In the genomic region with DNA sequence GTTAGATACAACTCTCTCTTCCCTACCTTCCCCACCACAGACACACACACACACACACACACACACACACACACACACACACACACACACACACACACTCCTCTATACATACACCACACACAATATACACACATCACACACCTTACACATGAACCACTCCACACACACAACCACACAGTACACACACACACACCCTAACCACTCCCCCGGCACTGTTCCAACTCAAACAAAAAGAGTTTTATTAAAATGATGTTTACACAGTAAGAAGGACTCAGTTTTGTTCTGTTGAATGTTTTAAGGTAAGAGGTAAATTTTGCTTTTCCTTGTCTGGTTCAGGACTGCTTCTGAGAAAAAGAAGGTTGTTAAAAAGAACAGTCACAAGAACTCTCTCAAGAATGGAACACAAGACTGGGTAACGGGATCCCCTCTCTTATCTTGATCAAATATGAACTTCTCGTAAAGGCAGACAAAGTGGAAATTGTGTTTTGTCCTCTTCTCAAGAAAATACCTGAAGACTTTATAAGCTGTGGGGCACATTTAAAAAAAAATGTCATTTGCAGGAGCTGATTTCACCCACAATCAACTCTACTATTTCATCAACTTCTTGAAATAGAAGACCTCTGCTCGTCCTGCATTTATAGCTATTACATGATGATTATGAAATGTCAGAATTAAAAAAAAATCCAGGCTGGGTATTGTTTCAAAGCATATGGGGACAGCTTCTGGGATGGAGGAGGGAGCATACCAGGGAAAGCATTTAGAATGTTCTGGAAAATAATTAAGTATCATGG, we compare ENCODE assay signal across 12 mouse cellular contexts. TPM values are rescaled to one million over a fixed set of nuclear protein-coding genes. Genes with fewer than 3 reads are reported as not detected.
DNase-seq lines count a peak whose midpoint lies in the region; ATAC-seq and TF ChIP-seq lines count a peak whose summit lies in the region.
"Had no signal": no experiment of that assay in that cellular context is flagged by ENCODE, and none has a peak within 500 bp of the region (broad histone marks: within the 10 kb centered on the region; RNA-seq: fewer than 3 reads in every experiment).

No protein-coding gene starts in this region.

- H3K79me2 ChIP-seq in CH12.LX (replicated peaks; ENCODE audit: control insufficient read depth, extremely low read depth, insufficient read depth, poor library complexity, severe bottlenecking): peaks cover 3% of the 10 kb centered on the region

- peaks cover 13 to 53% of the 10 kb centered on the region in 2 experiments; a peak in 3 of 4 replicates for H3K4me1 ChIP-seq in CH12.LX (ENCODE audit: control insufficient read depth in 1 of 2, insufficient read depth in 2 of 2)

- no peak for TF ChIP-seq RAD21 in CH12.LX (IDR thresholded peaks at IDR 0.05; ENCODE audit: low read depth, low read length)

- in situ Hi-C loops in CH12.LX (cut with MboI; ENCODE audit: low pct_ligation_motif_present, low pct_unique_long_range_greater_than_20kb, low sequenced_read_pairs): no loop called here

- no peak for ATAC-seq in erythroblast, adult 5-6 weeks (replicated peaks; ENCODE audit: low FRiP score, poor library complexity, severe bottlenecking)

- H3K27me3 ChIP-seq in CH12.LX (replicated peaks): no peaks in the 10 kb centered on the region

- TF ChIP-seq POLR2A in CH12.LX (IDR thresholded peaks at IDR 0.05; ENCODE audit: low read depth, low read length): no peak

- no peak for DNase-seq in layer of hippocampus, adult 2 months (ENCODE audit: low spot score in 2 of 2)
- no peak for DNase-seq in layer of hippocampus, postnatal 36 days
- DNase-seq in CH12.LX (ENCODE audit: extremely low read depth): no peak
- DNase-seq in induced T-regulatory cell, adult 2 months (ENCODE audit: low read depth): peak; percentile 78
- DNase-seq in naive thymus-derived CD4-positive, alpha-beta T cell, adult 2 months (ENCODE audit: low read depth): peak; percentile 39
- no peak for DNase-seq in natural killer cell, adult 2 months (ENCODE audit: low spot score in 2 of 2)
- DNase-seq: cerebellum, postnatal 14 days; right cerebral cortex, postnatal 25 days; thymus, adult 18-20 months had no signal

- no peaks in the 10 kb centered on the region for H3K9me3 ChIP-seq in CH12.LX (replicated peaks; ENCODE audit: low read length)
- H3K9me3 ChIP-seq: hindbrain, embryonic 10.5 days had no signal

- H3K4me3 ChIP-seq in layer of hippocampus, adult 2 months: no peak overlapping the region
- no peak overlapping the region for H3K4me3 ChIP-seq in CH12.LX (replicated peaks in 1 of 3; ENCODE audit: low read depth in 2 of 3, low read length in 2 of 3, poor library complexity in 1 of 3)
- H3K4me3 ChIP-seq: hindbrain, embryonic 10.5 days had no signal

- peaks cover 2 to 5% of the 10 kb centered on the region in 2 experiments for H3K36me3 ChIP-seq in CH12.LX (replicated peaks in 1 of 2; ENCODE audit: control insufficient read depth in 1 of 2, insufficient read depth in 1 of 2, low read length in 1 of 2)

- peak overlapping the region; percentile 67 for H3K27ac ChIP-seq in layer of hippocampus, adult 2 months
- peak overlapping the region; percentile 84 for H3K27ac ChIP-seq in CH12.LX (ENCODE audit: insufficient read depth, low read depth)

- TF ChIP-seq CTCF in layer of hippocampus, adult 2 months (conservative IDR thresholded peaks at IDR 0.05): no peak
- TF ChIP-seq CTCF in CH12.LX (conservative IDR thresholded peaks at IDR 0.05 in 1 of 2, IDR thresholded peaks at IDR 0.05 in 1 of 2; ENCODE audit: low read depth in 2 of 2, low read length in 2 of 2): no peak

- H3K9ac ChIP-seq in CH12.LX (ENCODE audit: insufficient read depth, low read depth): peak overlapping the region; percentile 84

- dilution Hi-C loops in CH12.LX (cut with MboI; ENCODE audit: extremely low pct_ligation_motif_present, extremely low pct_unique_long_range_greater_than_20kb, low sequenced_read_pairs): no loop called here

- TF ChIP-seq EP300 in CH12.LX (IDR thresholded peaks at IDR 0.05; ENCODE audit: low read length): no peak

- H3K4me2 ChIP-seq in CH12.LX (ENCODE audit: insufficient read depth, low read depth, poor library complexity, severe bottlenecking): peak overlapping the region; percentile 51
- H3K4me2 ChIP-seq: midbrain, embryonic 11.5 days had no signal

TF ChIP-seq in CH12.LX, 34 proteins besides CTCF, POLR2A, EP300 and RAD21:
- TF ChIP-seq NRF1 (IDR thresholded peaks at IDR 0.05; ENCODE audit: low read depth, low read length) (no peak), ELF1 (IDR thresholded peaks at IDR 0.05; ENCODE audit: low read depth, low read length) (no peak), SMC3 (IDR thresholded peaks at IDR 0.05; ENCODE audit: low read depth, low read length) (no peak), CHD2 (IDR thresholded peaks at IDR 0.05; ENCODE audit: low read length) (no peak), BHLHE40 (IDR thresholded peaks at IDR 0.05; ENCODE audit: low read depth, low read length) (no peak), MAFK (IDR thresholded peaks at IDR 0.05; ENCODE audit: insufficient replicate concordance, low read length) (no peak), USF2 (conservative IDR thresholded peaks at IDR 0.05; ENCODE audit: low read depth, low read length) (no peak), HCFC1 (IDR thresholded peaks at IDR 0.05; ENCODE audit: low read depth, low read length) (no peak), ZMIZ1 (IDR thresholded peaks at IDR 0.05; ENCODE audit: low read depth, low read length) (no peak), SIN3A (IDR thresholded peaks at IDR 0.05; ENCODE audit: low read length) (no peak), KAT2A (IDR thresholded peaks at IDR 0.05; ENCODE audit: insufficient replicate concordance, low read length) (no peak), ZC3H11A (IDR thresholded peaks at IDR 0.05; ENCODE audit: low read depth, low read length) (no peak)

RNA-seq across cellular contexts. Expression of a gene that starts 30.9 kb away (rescaled TPM):
- total RNA-seq in layer of hippocampus, adult 2 months (2021): 10 to 100 TPM; 25.5 to 27.2 TPM
- total RNA-seq in layer of hippocampus, postnatal 36 days (2021): 10 to 100 TPM; 24.0 to 27.5 TPM
- total RNA-seq in CH12.LX (2012; rRNA removed) (1.2 and 1.8 TPM in 2 replicates), CH12.LX (2014; rRNA removed) (1.1 and 1.3 TPM in 2 replicates)
- polyA plus RNA-seq in CH12.LX (2012; ENCODE audit: insufficient read length, low read depth): 2.0 and 2.6 TPM in 2 replicates
- 7.5 and 11.3 TPM in 2 replicates for total RNA-seq in erythroblast, adult 5-6 weeks (2015; ENCODE audit: low replicate concordance)
- total RNA-seq in erythroblast, adult 5-6 weeks (2017; ENCODE audit: low replicate concordance): 4.2 and 4.3 TPM in 2 replicates

Comparison
In these comparisons a context has a peak if more than half of its experiments do, and no peak if none do; other contexts are left out.
1. DNase-seq: peak in induced T-regulatory cell, adult 2 months (single experiment) and naive thymus-derived CD4-positive, alpha-beta T cell, adult 2 months (single experiment); none in layer of hippocampus, adult 2 months (0 of 2), layer of hippocampus, postnatal 36 days (0 of 2), CH12.LX (single experiment) and natural killer cell, adult 2 months (0 of 2).